Mouse (Mus musculus) olfactory bulb, adult 2 months (tissue): ENCODE measurements around the gene Irf4.

Experiments
- CTCF ChIP-seq: fragments of 200-500 bp; IDR thresholded peaks from 2 replicates; pipeline ENCODE4 v1.5.1; 2012; ENCODE audit warnings: low read depth, mild to moderate bottlenecking, low read length, moderate library complexity; ENCODE audit not compliant: insufficient read depth
- POLR2A ChIP-seq: fragments of 200-500 bp; IDR thresholded peaks from 2 replicates; pipeline ENCODE4 v1.6.1; 2012; ENCODE audit warnings: mild to moderate bottlenecking, low read depth, low read length, moderate library complexity; ENCODE audit not compliant: insufficient read depth

GRCm38 (mm10) chr13:30790016-30790415 lies 41.0 kb downstream of the Irf4 start:
- TF ChIP-seq CTCF (no peak), POLR2A (no peak)
